Mouse (Mus musculus) CH12.LX (cell line): Measurements from ENCODE around the gene Spaar.
A peak's percentile ranks its signal among the peaks of the same experiment; 100 is the strongest.

Experiments used
- CTCF ChIP-seq, 2 experiments: IDR thresholded peaks in 1 of 2; conservative IDR thresholded peaks in 1 of 2; 2 replicates each; pipeline ENCODE4 v1.5.1; 2011 to 2012; ENCODE audit warnings: low read depth in 2 of 2, low read length in 2 of 2, improper control_type of control experiment in 1 of 2, inconsistent platforms in 1 of 2, mild to moderate bottlenecking in 1 of 2, moderate library complexity in 1 of 2
- EP300 ChIP-seq: IDR thresholded peaks from 2 replicates; pipeline ENCODE4 v1.6.1; 2011; ENCODE audit warnings: low read length, improper control_type of control experiment
- ETS1 ChIP-seq: conservative IDR thresholded peaks from 2 replicates; pipeline ENCODE4 v1.6.1; 2012; ENCODE audit warnings: low read depth, mild to moderate bottlenecking, inconsistent platforms, low read length, improper control_type of control experiment, moderate library complexity
- GABPA ChIP-seq: IDR thresholded peaks from 2 replicates; pipeline ENCODE4 v1.6.1; 2012; ENCODE audit warnings: low read depth, low read length, improper control_type of control experiment, inconsistent platforms; ENCODE audit not compliant: insufficient replicate concordance
- HCFC1 ChIP-seq: IDR thresholded peaks from 2 replicates; pipeline ENCODE4 v1.6.1; 2012; ENCODE audit warnings: low read depth, mild to moderate bottlenecking, inconsistent platforms, low read length, improper control_type of control experiment
- JUND ChIP-seq: conservative IDR thresholded peaks from 2 replicates; pipeline ENCODE4 v1.6.1; 2011; ENCODE audit warnings: low read depth, low read length, improper control_type of control experiment
- MAX ChIP-seq: IDR thresholded peaks from 2 replicates; pipeline ENCODE4 v1.6.1; 2011; ENCODE audit warnings: low read length, improper control_type of control experiment
- NELFE ChIP-seq: IDR thresholded peaks from 2 replicates; pipeline ENCODE4 v1.6.1; 2011; ENCODE audit warnings: low read depth, low read length, improper control_type of control experiment
- POLR2A ChIP-seq: IDR thresholded peaks from 2 replicates; pipeline ENCODE4 v1.6.1; 2011; ENCODE audit warnings: low read depth, mild to moderate bottlenecking, improper control_type of control experiment, low read length
- RCOR1 ChIP-seq: conservative IDR thresholded peaks from 2 replicates; pipeline ENCODE4 v1.6.1; 2012; ENCODE audit warnings: low read depth, mild to moderate bottlenecking, inconsistent platforms, low read length, improper control_type of control experiment
- UBTF ChIP-seq: IDR thresholded peaks from 2 replicates; pipeline ENCODE4 v1.6.1; 2012; ENCODE audit warnings: low read depth, mild to moderate bottlenecking, inconsistent platforms, low read length, improper control_type of control experiment, moderate library complexity
- USF1 ChIP-seq: IDR thresholded peaks from 2 replicates; pipeline ENCODE4 v1.6.1; 2014; ENCODE audit warnings: low read depth, mild to moderate bottlenecking, inconsistent platforms, low read length, improper control_type of control experiment
- USF2 ChIP-seq: conservative IDR thresholded peaks from 2 replicates; pipeline ENCODE4 v1.6.1; 2011; ENCODE audit warnings: low read depth, low read length, improper control_type of control experiment
- ZNF384 ChIP-seq: IDR thresholded peaks from 2 replicates; pipeline ENCODE4 v1.6.1; 2012; ENCODE audit warnings: low read depth, low read length, improper control_type of control experiment, inconsistent platforms

- TF ChIP-seq HCFC1 (no peak), RCOR1 (no peak), USF1 (no peak), ETS1 (no peak), MAX (no peak), ZNF384 (no peak), CTCF (conservative IDR thresholded peaks at IDR 0.05 in 1 of 2, IDR thresholded peaks at IDR 0.05 in 1 of 2; ENCODE audit: low read depth in 2 of 2, low read length in 2 of 2) (no peak), JUND (peak; percentile 56; the same call in 1 of the 2 replicates), EP300 (no peak; the same call in 1 of the 2 replicates), POLR2A (no peak), GABPA (no peak), NELFE (no peak), USF2 (no peak), UBTF (no peak)
These were observed 30.0 kb downstream of the Spaar start for GRCm38 (mm10) chr4:43759571-43760418.
